Mouse (Mus musculus): ENCODE data around the gene Stx12.
"Not testable (repeated sequence)": the region's sequence is repeated elsewhere in the genome, so short reads cannot be mapped to it uniquely, and the experiment has no call there.

The Stx12 gene

DNA sequence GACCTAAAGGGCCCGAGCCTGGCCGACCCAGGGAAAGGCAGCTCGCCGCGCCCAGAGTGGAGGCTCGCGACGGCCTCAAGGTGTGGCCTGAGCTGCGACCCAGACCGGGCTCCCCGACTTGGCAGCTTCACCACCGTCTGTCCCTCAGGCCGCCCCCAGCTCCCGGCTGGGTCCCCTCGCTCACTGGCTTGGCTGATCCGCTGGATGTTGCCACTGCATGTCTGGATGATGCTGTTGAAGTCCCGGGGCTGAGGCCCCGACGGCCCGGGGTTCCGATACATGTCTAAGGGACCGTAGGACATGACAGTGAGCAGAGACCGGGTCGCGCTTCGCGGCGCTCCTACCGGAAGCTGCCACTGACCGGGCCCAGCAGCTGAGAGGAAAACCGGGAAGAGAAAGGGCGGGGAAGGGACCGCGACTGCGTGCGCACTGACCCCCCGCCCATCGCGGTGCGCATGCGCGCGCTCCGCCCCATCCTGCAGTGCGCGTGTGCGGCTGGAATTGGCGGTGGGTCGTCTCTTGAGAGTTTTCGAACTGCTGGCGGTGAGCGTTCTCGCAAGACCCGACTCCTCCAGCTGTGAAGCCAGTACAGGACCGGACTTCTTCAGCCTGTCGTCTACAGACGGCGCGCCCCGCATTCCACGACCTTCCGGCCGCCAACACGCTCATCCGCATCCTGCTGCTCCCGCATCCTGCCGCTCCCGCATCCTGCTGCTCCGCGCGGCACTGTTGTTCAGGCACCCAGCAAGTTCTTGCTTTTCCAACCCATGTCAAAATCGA, at the start of gene Stx12:
Gene Stx12, minus strand, starts transcription at position 446 of the 780 bp plus-strand sequence.
- peak; percentile 92 for DNase-seq (ENCODE audit: low read depth, low spot score)

DNA sequence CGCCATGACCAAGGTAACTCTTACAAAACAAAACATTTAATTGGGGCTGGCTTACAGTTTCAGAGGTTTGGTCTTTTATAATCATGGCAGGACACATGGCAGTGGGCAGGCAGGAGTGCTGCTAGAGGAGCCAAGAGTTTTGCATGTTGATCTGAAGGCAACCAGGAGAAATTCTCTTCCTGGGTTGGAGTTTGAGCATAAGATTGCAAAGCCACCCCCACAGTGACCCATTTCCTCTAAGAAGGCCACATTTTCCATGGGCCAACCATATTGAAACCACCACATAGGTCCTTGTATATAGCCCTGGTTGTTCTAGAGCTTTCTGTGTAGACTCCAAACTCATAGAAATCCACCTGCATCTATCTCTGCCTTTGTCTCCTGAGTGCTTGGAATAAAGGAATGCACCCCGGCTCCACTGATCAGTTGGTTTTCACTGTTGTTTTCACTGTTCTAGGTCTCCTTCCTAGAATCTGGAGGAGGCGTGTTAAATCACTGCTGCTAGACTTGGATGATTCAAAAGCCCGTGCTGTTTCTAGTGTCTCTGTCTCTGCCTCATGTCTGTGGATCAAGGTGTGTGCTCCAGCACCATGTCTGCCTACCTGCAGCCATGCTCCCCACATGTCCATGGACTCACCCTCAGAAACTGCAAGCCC, 48.6 kb upstream of the Stx12 start:
- no peak for DNase-seq (ENCODE audit: low read depth, low spot score)

DNA sequence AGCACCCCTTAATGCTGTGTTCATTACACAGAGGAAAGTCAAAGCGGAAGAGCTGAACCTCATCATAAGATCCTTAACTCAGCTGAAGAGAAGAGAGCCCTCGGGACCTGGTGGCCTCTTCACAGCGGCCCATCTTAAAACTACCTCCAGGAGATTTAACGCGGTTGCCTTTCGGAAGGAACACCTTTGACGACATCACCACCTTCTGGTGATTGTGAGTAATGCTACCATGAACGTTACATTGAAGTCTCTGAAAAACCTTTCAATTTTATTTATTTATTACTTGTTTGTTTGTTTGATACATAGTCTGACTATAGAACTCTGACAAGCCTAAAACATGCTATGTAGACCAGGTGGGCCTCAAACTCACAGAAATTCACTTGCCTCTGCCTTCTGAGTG, 46.5 kb upstream of the Stx12 start:
- DNase-seq (ENCODE audit: low read depth, low spot score) = peak; percentile 84

GRCm38 (mm10) chr4:132926520-132926919, 42.2 kb upstream of the Stx12 start:
- DNase-seq (ENCODE audit: low read depth, low spot score) = not testable (repeated sequence)

GRCm38 (mm10) chr4:132922558-132923008, 38.3 kb upstream of the Stx12 start, which contains the start of gene Fam76a:
Fam76a (minus strand) TSS chr4:132922558.
- peak; percentile 99 for DNase-seq (ENCODE audit: low read depth, low spot score)

DNA sequence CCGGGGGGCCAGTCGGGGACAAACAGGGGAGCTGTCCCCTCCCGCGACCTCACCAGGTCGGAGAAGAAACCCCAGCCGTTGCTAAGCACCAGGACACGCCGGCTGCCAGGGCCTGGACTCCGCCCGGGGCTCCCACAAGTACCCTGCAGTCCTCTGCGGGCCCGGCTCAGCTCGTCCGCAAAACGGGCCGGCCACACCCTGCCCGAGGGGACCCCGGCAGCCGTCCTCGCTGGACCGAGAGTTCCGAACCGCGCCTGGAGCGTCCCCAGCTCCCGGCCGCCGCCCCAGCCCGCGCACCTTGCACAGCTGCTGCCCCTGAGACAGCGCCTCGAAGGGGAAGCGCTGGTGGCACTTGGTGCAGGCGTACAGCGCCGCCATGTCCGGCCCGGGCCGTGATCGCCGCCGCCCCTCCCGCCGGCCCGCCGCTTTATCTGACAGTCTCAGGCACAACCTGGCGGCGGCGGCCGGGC, 37.8 kb upstream of the Stx12 start:
- peak; percentile 62 for DNase-seq (ENCODE audit: low read depth, low spot score)

- no peak for DNase-seq (ENCODE audit: low read depth, low spot score)
Observed at GRCm38 (mm10) chr4:132921488-132921887, 37.2 kb upstream of the Stx12 start.

DNA sequence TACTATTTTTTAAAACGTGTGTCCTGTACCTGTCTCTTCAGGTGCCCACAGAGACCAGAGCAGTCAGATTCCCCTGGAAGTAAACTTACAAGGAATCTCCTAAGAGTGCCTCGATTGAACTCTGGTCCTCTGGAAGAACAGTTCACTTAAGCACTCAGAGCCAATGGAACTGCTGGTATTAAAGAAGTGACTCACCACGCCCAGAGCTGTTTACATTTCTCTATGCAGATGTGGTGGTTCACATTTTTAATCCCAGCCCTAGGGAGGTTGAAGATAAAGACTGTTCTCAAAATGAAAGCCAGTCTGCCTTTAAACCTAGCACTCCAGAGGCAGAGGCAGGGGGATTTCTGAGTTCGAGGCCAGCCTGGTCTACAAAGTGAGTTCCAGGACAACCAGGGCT, 35.9 kb upstream of the Stx12 start:
- no peak for DNase-seq (ENCODE audit: low read depth, low spot score)

- peak; percentile 76 for DNase-seq (ENCODE audit: low read depth, low spot score)
Observed at GRCm38 (mm10) chr4:132918493-132918892, 34.2 kb upstream of the Stx12 start.

- peak; percentile 36 for DNase-seq (ENCODE audit: low read depth, low spot score)
Observed at GRCm38 (mm10) chr4:132912156-132912555, 27.8 kb upstream of the Stx12 start.

DNA sequence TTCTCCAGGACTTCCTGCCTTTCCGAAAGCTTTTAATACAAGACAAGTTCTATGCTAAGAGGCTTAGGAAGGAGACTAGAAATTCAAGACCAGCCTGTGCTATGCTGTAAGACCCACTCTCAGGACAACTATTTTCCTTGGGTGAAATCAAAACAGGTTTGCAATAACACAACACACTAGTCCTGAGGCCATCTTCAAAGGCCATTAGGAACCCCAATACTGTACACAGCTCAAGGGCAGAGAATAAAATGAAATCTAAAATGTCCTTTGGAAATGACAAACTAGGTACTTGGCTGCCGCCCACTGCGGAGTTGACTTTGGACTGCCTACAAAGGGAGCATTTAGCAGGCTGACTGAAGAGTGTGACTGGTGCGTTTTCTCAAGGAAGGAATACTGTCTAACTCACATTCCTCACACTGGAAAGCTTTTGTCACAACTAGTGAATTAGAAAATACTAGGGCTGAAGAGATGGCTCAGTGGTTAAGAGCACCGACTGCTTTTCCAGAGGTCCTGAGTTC, 21.6 kb upstream of the Stx12 start:
- DNase-seq (ENCODE audit: low read depth, low spot score) = no peak

GRCm38 (mm10) chr4:132904765-132905309, 20.5 kb upstream of the Stx12 start:
- DNase-seq (ENCODE audit: low read depth, low spot score) = no peak

DNA sequence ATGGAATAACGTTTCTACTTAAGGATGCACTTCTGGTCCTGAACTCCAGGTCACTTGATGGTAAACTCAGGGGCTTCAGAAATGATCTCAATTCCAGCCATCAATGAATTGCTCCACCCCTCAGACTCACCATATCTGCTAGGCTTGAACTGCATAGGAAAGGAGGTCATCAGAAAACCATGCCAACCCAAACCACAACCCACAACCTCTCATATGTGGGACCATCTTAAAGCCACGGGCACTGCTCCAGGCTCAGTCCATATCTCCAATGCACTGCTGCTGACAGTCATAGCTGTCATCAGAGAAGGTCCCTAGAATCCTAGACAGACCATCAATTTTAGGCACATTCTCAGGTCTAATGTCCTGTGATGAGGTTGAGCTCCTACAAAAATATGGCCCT, 19.8 kb upstream of the Stx12 start:
- no peak for DNase-seq (ENCODE audit: low read depth, low spot score)

DNA sequence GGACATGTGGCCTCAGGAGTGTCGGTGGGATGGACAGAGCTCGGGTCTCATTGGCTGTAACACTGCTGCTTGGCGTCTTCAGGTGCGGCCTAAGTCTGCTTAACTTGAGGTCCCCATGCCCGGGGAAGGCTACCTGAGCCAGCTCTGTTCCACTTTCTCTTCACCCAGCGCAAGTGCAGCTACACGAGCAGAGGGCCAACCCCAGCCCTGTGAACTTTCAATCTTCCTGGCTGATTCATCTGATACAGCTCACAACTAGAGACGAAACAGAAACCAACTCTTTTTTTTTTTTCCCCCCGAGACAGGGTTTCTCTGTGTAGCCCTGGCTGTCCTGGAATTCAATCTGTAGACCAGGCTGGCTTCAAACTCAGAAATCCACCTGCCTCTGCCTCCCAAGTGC, 13.9 kb upstream of the Stx12 start:
- DNase-seq (ENCODE audit: low read depth, low spot score) = no peak

DNA sequence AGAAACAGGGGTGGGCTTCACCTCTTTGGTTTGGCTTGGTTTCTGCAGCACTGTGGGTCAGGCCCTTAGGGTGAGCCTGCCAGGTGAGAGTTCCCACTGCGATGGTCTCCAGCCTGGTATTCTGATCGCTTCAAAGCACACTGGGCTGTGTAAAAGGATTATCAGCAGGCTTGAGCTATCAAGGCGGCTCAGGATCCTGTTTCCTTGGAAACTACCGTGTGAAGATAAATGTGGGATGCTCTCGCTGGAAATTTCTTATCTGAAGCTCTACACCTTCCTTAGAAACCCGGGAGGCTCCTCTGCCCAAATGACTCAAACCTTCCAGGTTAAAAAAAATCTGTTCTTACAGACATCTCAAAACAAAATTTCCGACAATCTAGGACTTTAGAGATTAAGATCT, 10.1 kb upstream of the Stx12 start:
- DNase-seq (ENCODE audit: low read depth, low spot score) = no peak

- DNase-seq (ENCODE audit: low read depth, low spot score) = no peak
Observed at GRCm38 (mm10) chr4:132884844-132885374, 600 bp upstream of the Stx12 start.

DNA sequence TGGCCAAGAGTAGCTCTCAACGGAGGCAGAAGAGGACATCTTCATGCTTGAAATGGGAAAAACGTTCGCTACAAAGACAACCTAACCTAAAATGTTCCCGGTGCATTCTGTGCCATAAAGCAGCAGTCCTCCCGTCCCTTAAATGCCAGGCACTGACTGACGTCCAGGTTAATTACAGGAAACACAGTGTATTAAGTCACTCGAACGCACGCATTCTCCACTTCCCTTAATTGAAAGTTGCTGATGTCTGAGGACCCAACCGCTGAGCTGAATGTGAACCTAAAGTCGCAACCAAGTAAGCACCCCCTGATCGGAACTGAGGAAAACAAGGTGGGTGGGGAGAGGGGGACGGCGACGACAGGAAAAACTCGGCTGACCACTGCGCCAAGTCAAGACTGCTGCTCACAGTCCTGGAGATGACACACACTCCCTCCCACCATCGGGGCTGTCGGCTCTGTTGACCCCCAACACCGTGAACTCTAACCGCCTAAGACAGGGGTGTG, 697 bp downstream of the Stx12 start:
- DNase-seq (ENCODE audit: low read depth, low spot score) = no peak

DNA sequence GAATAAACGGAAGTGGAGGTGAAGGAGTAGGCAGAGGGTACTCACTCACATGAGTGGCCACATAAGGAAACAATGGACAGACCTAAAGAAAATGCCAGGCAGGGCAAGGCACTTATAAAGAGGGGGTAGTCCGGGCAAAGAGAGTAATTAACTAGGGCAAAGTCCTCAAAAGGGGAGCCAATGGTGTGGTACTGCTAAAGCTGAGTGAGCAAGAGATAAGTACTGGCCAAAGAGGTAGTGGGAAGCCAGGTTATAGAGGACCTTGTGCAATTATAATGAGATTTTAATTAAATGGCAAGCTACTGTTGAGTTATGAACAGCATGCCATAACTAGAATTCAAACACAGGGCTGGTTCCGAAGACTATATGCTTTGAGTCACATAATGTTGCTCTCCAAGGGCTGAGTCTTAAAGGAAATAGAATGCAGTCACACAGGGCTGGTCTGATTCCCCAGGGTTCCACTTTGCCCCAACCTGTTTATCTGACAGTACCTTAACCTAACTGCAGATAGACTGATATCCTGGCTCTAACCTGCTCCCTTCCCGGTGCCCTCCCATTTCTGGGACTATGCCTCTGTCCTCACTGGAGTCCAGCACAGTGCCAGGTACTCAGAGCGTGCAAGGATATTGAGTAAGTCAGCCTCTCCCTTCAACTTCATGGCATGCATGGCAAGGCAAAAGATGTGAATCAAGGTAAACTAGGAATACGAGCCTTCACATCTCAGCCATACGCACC, 9.8 kb downstream of the Stx12 start:
- DNase-seq (ENCODE audit: low read depth, low spot score) = no peak

DNA sequence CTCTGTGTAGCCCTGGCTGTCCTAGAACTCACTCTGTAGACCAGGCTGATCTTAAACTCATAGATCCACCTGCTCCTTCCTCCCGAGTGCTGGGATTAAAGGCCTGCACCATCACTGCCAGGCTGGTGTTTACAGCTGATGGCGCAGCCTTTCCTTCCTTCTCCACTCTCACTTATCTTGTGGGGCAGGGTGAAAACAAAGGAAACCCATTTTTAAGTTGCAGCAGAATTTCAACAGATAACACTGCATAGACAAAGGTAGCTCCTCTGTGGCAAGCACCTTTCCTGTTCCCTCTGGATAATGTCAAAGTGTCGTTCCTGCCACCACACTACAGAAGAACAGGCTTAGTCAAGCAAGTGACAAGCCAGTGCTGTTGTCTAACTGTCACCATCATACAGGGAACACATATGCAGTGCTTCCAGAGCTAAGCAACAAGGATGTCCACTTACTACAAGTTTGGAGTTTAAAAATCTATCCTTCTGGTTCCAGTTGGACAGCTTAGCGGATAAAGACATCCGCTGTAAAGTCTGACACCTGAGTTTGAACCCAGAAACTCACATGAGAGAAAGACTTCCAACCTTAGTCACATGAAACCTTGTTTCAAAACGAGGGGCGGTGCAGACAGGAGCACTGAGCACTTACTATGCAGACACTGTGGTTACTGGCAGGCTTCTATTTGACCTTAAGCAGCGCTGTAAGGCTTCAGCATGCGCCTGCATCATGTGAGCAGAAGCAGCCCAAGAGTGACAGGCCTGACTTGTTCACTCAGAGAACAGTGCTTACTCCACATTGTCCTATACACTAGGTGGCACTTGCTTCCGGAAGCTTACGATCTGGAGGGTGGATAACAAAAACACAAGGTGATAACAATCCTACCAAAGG, 10.6 kb downstream of the Stx12 start:
- no peak for DNase-seq (ENCODE audit: low read depth, low spot score)

- DNase-seq (ENCODE audit: low read depth, low spot score) = no peak
Observed at GRCm38 (mm10) chr4:132871116-132871515, 13.2 kb downstream of the Stx12 start.

Measured in R1 (cell line).